Mouse (Mus musculus): ENCODE data around the gene Ptgr1. TPM values are rescaled to one million over a fixed set of nuclear protein-coding genes. Genes with fewer than 3 reads are reported as not detected.

Gene Ptgr1
- 4.9 and 5.4 TPM in 2 replicates for polyA plus RNA-seq (2012; rRNA removed; ENCODE audit: low replicate concordance)

GRCm38 (mm10) chr4:58986540-58987190 is at the start of gene Ptgr1:
Gene Ptgr1, minus strand, starts transcription at chr4:58987119.

GRCm38 (mm10) chr4:59034918-59035785 is 48.2 kb upstream of the Ptgr1 start, which contains the start of gene Gng10:
Gene Gng10, plus strand, starts transcription at chr4:59035088.

GRCm38 (mm10) chr4:59002948-59003805 is 16.3 kb upstream of the Ptgr1 start, which contains the start of gene Gm20503:
Gene Gm20503, plus strand, starts transcription at chr4:59003210.

GRCm38 (mm10) chr4:58994762-58995161 is 7.8 kb upstream of the Ptgr1 start, which contains the start of gene Dnajc25:
Gene Dnajc25, plus strand, starts transcription at chr4:58995062.

GRCm38 (mm10) chr4:58943420-58944205 is 43.3 kb downstream of the Ptgr1 start, which contains the start of gene Zkscan16:
Gene Zkscan16, plus strand, starts transcription at chr4:58943628.

Other genes with a start within 250 kb of the Ptgr1 start
- 0.03 TPM in 1 of 2 replicates, not detected in the other for gene Olfr267, start 199.4 kb downstream of the Ptgr1 start, polyA plus RNA-seq (2012; rRNA removed; ENCODE audit: low replicate concordance)
- gene Ecpas, start 74.4 kb downstream of the Ptgr1 start, polyA plus RNA-seq (2012; rRNA removed; ENCODE audit: low replicate concordance), result 13.4 and 23.2 TPM in 2 replicates
- 0.21 TPM in 1 of 2 replicates, not detected in the other for gene Zkscan16, start 43.5 kb downstream of the Ptgr1 start, polyA plus RNA-seq (2012; rRNA removed; ENCODE audit: low replicate concordance)
- 4.4 and 5.9 TPM in 2 replicates for gene Dnajc25, start 7.9 kb upstream of the Ptgr1 start, polyA plus RNA-seq (2012; rRNA removed; ENCODE audit: low replicate concordance)
- gene Gm20503, start 16.1 kb upstream of the Ptgr1 start, polyA plus RNA-seq (2012; rRNA removed; ENCODE audit: low replicate concordance), result not detected in 2 replicates
- 26.3 and 34.5 TPM in 2 replicates for gene Gng10, start 48.0 kb upstream of the Ptgr1 start, polyA plus RNA-seq (2012; rRNA removed; ENCODE audit: low replicate concordance)
- gene AI481877, start 151.9 kb upstream of the Ptgr1 start, polyA plus RNA-seq (2012; rRNA removed; ENCODE audit: low replicate concordance), result not detected in 2 replicates
- gene Ugcg, start 202.1 kb upstream of the Ptgr1 start, polyA plus RNA-seq (2012; rRNA removed; ENCODE audit: low replicate concordance), result 14.4 and 22.5 TPM in 2 replicates

All from subcutaneous adipose tissue, adult 2 months (tissue).